Mouse (Mus musculus) testis, adult 2 months (tissue): ENCODE measurements around the gene 2700097O09Rik. TPM values are rescaled to one million over a fixed set of nuclear protein-coding genes. Genes with fewer than 3 reads are reported as not detected.

ENCODE experiments used
- H3K27ac ChIP-seq: fragments of 200-500 bp; 2 replicates; pipeline ENCODE4 v1.5.1; 2012; ENCODE audit warnings: low read depth, low read length; ENCODE audit not compliant: control insufficient read depth, insufficient read depth
- H3K27me3 ChIP-seq: fragments of 200-500 bp; 2 replicates; pipeline ENCODE4 v1.6.1; 2012; ENCODE audit warnings: mild to moderate bottlenecking, low read length, moderate library complexity; ENCODE audit not compliant: control insufficient read depth, insufficient read depth
- H3K36me3 ChIP-seq: fragments of 200-500 bp; 2 replicates; pipeline ENCODE4 v1.6.1; 2012; ENCODE audit warnings: mild to moderate bottlenecking, low read length; ENCODE audit not compliant: control insufficient read depth, insufficient read depth
- H3K4me1 ChIP-seq: fragments of 200-500 bp; 2 replicates; pipeline ENCODE4 v1.6.1; 2012; ENCODE audit warnings: low read length; ENCODE audit not compliant: control insufficient read depth, insufficient read depth
- H3K4me3 ChIP-seq: fragments of 200-500 bp; 2 replicates; pipeline ENCODE4 v1.5.1; 2012; ENCODE audit warnings: low read depth, mild to moderate bottlenecking, low read length, moderate library complexity, mixed read lengths; ENCODE audit not compliant: control insufficient read depth
- CTCF ChIP-seq: fragments of 200-500 bp; IDR thresholded peaks from 2 replicates; pipeline ENCODE4 v1.5.1; 2012; ENCODE audit warnings: low read depth, mild to moderate bottlenecking, inconsistent platforms, low read length, moderate library complexity; ENCODE audit not compliant: control insufficient read depth, insufficient read depth, insufficient replicate concordance
- POLR2A ChIP-seq: fragments of 200-500 bp; IDR thresholded peaks from 2 replicates; pipeline ENCODE4 v1.6.1; 2012; ENCODE audit warnings: low read depth, mild to moderate bottlenecking, inconsistent platforms, low read length, moderate library complexity; ENCODE audit not compliant: control insufficient read depth
- polyA plus RNA-seq: library from polyadenylated mRNA; depleted of rRNA; stranded (reverse); fragments of >200 nt; gene quantifications from 2 replicates; pipeline ENCODE4 v1.2.3, GENCODE M21; 2012; rRNA removed

Gene 2700097O09Rik
- polyA plus RNA-seq, 1 experiment = 8.6 TPM

DNA sequence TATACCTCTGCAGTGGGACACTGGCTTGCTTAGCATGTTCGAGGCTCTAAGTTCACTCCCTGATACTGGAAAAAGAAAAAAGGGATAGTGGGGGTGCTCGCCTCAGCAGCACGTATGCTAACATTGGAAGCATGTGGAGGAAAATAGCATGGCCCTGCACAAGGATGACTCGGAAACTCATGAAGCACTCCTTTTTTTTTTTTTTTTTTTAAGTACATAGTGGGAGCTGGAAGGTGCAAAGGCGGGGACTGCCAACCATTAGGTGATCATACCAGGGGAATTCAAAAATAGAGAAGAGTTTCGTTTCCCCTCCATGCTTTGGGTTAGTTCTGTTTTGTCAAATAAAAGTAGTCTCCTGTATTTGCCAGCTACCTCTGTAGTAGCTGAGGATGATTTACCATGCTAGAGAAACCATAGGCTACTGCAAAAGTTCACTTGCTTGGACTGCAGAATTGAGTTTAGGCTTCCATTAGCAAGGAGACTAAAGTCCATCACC, 82.9 kb downstream of the 2700097O09Rik start:
- H3K4me3 ChIP-seq = no peak overlapping the region
- no peaks in the 10 kb centered on the region for H3K27me3 ChIP-seq
- TF ChIP-seq POLR2A (no peak), CTCF (no peak)
- H3K36me3 ChIP-seq = no peaks in the 10 kb centered on the region
- no peak overlapping the region for H3K27ac ChIP-seq
- peaks cover 5% of the 10 kb centered on the region for H3K4me1 ChIP-seq

DNA sequence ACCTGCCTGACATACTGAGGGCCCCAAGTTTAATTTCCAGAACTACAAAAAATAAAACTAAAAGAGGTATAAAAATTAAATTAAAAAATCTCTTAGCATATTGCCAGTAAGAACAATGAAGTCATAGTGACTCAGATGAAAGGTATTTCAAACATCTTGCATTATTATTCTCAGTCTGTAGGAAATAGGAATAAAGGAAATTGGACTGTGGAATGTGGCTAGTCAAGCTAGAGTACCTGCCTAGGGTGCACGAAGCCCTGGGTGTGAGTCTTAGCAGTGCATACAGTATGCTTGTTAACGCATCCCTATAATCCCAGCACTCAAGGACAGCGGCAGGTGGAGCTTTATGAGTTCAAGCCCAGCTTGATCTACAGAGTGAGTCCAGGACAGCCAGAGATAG, 83.9 kb downstream of the 2700097O09Rik start:
- H3K27me3 ChIP-seq = no peaks in the 10 kb centered on the region
- H3K36me3 ChIP-seq = no peaks in the 10 kb centered on the region
- H3K27ac ChIP-seq = no peak overlapping the region
- H3K4me3 ChIP-seq = no peak overlapping the region
- H3K4me1 ChIP-seq = peaks cover 5% of the 10 kb centered on the region
- TF ChIP-seq POLR2A = no peak
- no peak for TF ChIP-seq CTCF

Other genes starting within 250 kb of the 2700097O09Rik start
- gene Cfl2, start 217.2 kb downstream of the 2700097O09Rik start, polyA plus RNA-seq = 34.9 and 60.3 TPM in 2 replicates
- not detected in 2 replicates for gene Gm20403, start 93.6 kb downstream of the 2700097O09Rik start, polyA plus RNA-seq
- 50.0 and 51.8 TPM in 2 replicates for gene Baz1a, start 65.8 kb downstream of the 2700097O09Rik start, polyA plus RNA-seq
- 19.5 and 20.1 TPM in 2 replicates for gene Srp54a, start 152 bp upstream of the 2700097O09Rik start, polyA plus RNA-seq
- gene Fam177a, start 44.4 kb upstream of the 2700097O09Rik start, polyA plus RNA-seq = 29.4 and 39.8 TPM in 2 replicates
- 31.5 and 32.9 TPM in 2 replicates for gene Srp54b, start 75.0 kb upstream of the 2700097O09Rik start, polyA plus RNA-seq
- gene 1700047I17Rik2, start 119.5 kb upstream of the 2700097O09Rik start, polyA plus RNA-seq = not detected in 2 replicates
- gene Srp54c, start 150.1 kb upstream of the 2700097O09Rik start, polyA plus RNA-seq = 29.0 and 38.4 TPM in 2 replicates
- 5.0 and 5.8 TPM in 2 replicates for gene 1110008L16Rik, start 219.5 kb upstream of the 2700097O09Rik start, polyA plus RNA-seq
- 8.9 and 10.2 TPM in 2 replicates for gene Ppp2r3c, start 222.9 kb upstream of the 2700097O09Rik start, polyA plus RNA-seq